Mouse (Mus musculus): ENCODE measurements around the gene Bank1.

- TF ChIP-seq POLR2A (IDR thresholded peaks at IDR 0.05; ENCODE audit: low read depth, low read length), result no peak
- no peak for TF ChIP-seq CTCF (conservative IDR thresholded peaks at IDR 0.05; ENCODE audit: insufficient read depth, insufficient read length, low read depth, low read length)
Measured at GRCm38 (mm10) chr3:136024876-136025275, 301.0 kb downstream of the Bank1 start.

Data from kidney, adult 2 months (tissue).